Mouse (Mus musculus) heart, embryonic 11.5 days (tissue): ENCODE measurements at regions not wholly inside any gene's neighbourhood (a gene's known extent, or its start where the extent isn't known, plus 50 kb on each side); places are given as distances from the start of the nearest gene placed in this dataset.

Experiments used
- ATAC-seq: fragments of 200-750 bp; cut with Nextera tagmentation; replicated peaks from 2 replicates; pipeline ENCODE4 v1.8.0; 2017; ENCODE audit warnings: moderate library complexity; ENCODE audit not compliant: insufficient number of reproducible peaks, low FRiP score, low TSS enrichment
- H3K27ac ChIP-seq: fragments of 300-500 bp; sonication (generic); 2 replicates; pipeline ENCODE4 v1.5.1; 2014; ENCODE audit warnings: mild to moderate bottlenecking, low read depth, low read length
- H3K27me3 ChIP-seq: fragments of 300-500 bp; sonication (generic); 2 replicates; pipeline ENCODE4 v1.6.1; 2014; ENCODE audit warnings: mild to moderate bottlenecking, low read length, mixed read lengths; ENCODE audit not compliant: control insufficient read depth, insufficient read depth
- H3K36me3 ChIP-seq: fragments of 300-500 bp; sonication (generic); 2 replicates; pipeline ENCODE4 v1.6.1; 2014; ENCODE audit warnings: mild to moderate bottlenecking, low read length, moderate library complexity, mixed read lengths; ENCODE audit not compliant: control insufficient read depth, insufficient read depth
- H3K4me1 ChIP-seq: fragments of 300-500 bp; sonication (generic); 2 replicates; pipeline ENCODE4 v1.6.1; 2014; ENCODE audit warnings: low read length; ENCODE audit not compliant: control insufficient read depth, insufficient read depth
- H3K4me2 ChIP-seq: fragments of 300-500 bp; sonication (generic); 2 replicates; pipeline ENCODE4 v1.6.1; 2014; ENCODE audit warnings: mild to moderate bottlenecking, moderate library complexity
- H3K4me3 ChIP-seq: fragments of 300-500 bp; sonication (generic); 2 replicates; pipeline ENCODE4 v1.5.1; 2014; ENCODE audit warnings: low read depth, low read length
- H3K9ac ChIP-seq: fragments of 300-500 bp; sonication (generic); 2 replicates; pipeline ENCODE4 v1.6.1; 2014; ENCODE audit warnings: mild to moderate bottlenecking, low read depth, low read length, moderate library complexity
- H3K9me3 ChIP-seq: fragments of 300-500 bp; sonication (generic); replicated peaks from 2 replicates; pipeline ENCODE4 v1.6.1; 2016; ENCODE audit warnings: low read length; ENCODE audit not compliant: control insufficient read depth
- WGBS: fragments of 180-500 bp; shearing (Covaris S2); extraction: QIAGEN DNeasy Blood & Tissue Kit; methylation state at CpG from one replicate; pipeline ENCODE4 v1.1.7; 2014; ENCODE audit not compliant: insufficient replicate concordance; 5-methylcytosine and 5-hydroxymethylcytosine counted together

DNA sequence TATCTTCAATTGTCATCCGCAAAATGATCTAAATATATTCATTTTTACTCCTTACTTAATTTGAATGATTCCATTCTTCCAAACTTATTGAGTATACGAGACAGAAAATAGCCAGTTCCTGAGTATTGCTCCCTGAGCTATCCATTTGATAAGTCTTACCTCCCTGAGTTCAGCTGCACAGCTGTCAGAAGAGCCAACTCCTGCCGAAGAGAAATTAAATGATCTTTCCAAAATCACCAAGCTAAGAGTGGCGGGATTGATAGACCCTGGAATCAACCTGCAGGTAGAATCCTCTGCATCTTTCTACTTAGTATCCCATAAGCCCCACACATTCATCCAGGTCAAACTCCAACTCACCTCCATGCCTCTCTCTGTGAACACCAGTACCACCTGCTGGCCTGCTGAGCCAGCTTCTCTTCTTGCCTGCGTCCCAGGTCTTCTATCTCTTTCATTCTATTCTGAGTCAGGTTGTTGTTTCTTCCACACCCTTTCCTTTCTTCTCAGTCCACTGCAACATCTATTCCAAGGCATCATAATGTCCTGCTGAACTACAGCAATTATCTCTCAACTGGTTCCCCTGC, 124.2 kb downstream of the Cpeb2 start:
- no peaks in the 10 kb centered on the region for H3K9me3 ChIP-seq
- no peaks in the 10 kb centered on the region for H3K36me3 ChIP-seq
- no peaks in the 10 kb centered on the region for H3K27me3 ChIP-seq
- ATAC-seq, result no peak
- WGBS, result 76% methylated on average over 5 of the region's 5 CpGs
- no peak overlapping the region for H3K27ac ChIP-seq
- H3K4me1 ChIP-seq, result peaks cover 16% of the 10 kb centered on the region
- H3K9ac ChIP-seq, result no peak overlapping the region
- no peak overlapping the region for H3K4me3 ChIP-seq
- H3K4me2 ChIP-seq, result no peak overlapping the region

GRCm38 (mm10) chr5:43357901-43358300, 124.9 kb downstream of the Cpeb2 start:
- Histone ChIP-seq H3K27me3 (no peaks in the 10 kb centered on the region), H3K4me2 (no peak overlapping the region), H3K36me3 (no peaks in the 10 kb centered on the region), H3K9ac (no peak overlapping the region), H3K4me3 (no peak overlapping the region), H3K4me1 (peaks cover 16% of the 10 kb centered on the region), H3K9me3 (no peaks in the 10 kb centered on the region), H3K27ac (no peak overlapping the region)
- ATAC-seq, result no peak
- WGBS, result 81% methylated on average over 5 of the region's 5 CpGs

- H3K27ac ChIP-seq, result no peak overlapping the region
- no peak overlapping the region for H3K4me2 ChIP-seq
- H3K36me3 ChIP-seq, result no peaks in the 10 kb centered on the region
- peaks cover 16% of the 10 kb centered on the region for H3K4me1 ChIP-seq
- 63% methylated on average over 7 of the region's 7 CpGs for WGBS
- H3K9me3 ChIP-seq, result no peaks in the 10 kb centered on the region
- H3K4me3 ChIP-seq, result no peak overlapping the region
- H3K9ac ChIP-seq, result no peak overlapping the region
- H3K27me3 ChIP-seq, result no peaks in the 10 kb centered on the region
- ATAC-seq, result no peak
These were observed 126.2 kb downstream of the Cpeb2 start for GRCm38 (mm10) chr5:43358928-43359765.

GRCm38 (mm10) chr5:43360298-43360697, 127.3 kb downstream of the Cpeb2 start:
- no peak overlapping the region for H3K27ac ChIP-seq
- H3K9me3 ChIP-seq, result no peaks in the 10 kb centered on the region
- WGBS, result 40% methylated on average over 3 of the region's 3 CpGs
- H3K4me1 ChIP-seq, result peaks cover 9% of the 10 kb centered on the region; the same call in 1 of the 2 replicates
- H3K36me3 ChIP-seq, result no peaks in the 10 kb centered on the region
- ATAC-seq, result no peak
- H3K9ac ChIP-seq, result no peak overlapping the region
- H3K4me3 ChIP-seq, result no peak overlapping the region
- no peaks in the 10 kb centered on the region for H3K27me3 ChIP-seq
- no peak overlapping the region for H3K4me2 ChIP-seq

GRCm38 (mm10) chr5:43361026-43361425, 128.1 kb downstream of the Cpeb2 start:
- no peak for ATAC-seq
- Histone ChIP-seq H3K4me3 (no peak overlapping the region), H3K4me2 (no peak overlapping the region), H3K9me3 (no peaks in the 10 kb centered on the region), H3K27me3 (no peaks in the 10 kb centered on the region), H3K4me1 (peaks cover 3% of the 10 kb centered on the region; the same call in 1 of the 2 replicates), H3K36me3 (no peaks in the 10 kb centered on the region), H3K27ac (no peak overlapping the region), H3K9ac (no peak overlapping the region)
- 81% methylated on average over 1 of the region's 1 CpGs for WGBS

DNA sequence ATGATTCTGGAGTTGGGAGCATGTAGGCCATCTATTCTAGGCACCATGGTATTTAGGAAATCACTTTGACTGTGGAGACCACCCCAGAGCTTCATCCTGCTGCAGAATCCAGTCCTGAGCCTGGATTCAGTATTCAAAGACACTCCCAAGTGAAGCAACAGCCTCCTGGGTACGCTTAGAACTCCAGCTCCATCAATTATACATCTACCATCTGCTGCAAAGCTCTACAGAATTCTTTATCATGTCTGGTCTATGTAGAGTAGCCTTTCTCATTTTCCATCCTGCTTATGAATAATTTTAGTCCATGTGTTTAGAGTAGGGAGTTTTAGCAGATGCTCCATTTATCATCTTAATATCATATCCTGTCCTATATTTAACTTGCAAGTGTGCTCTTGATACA, 139.4 kb downstream of the Cpeb2 start:
- H3K9ac ChIP-seq, result no peak overlapping the region
- no peaks in the 10 kb centered on the region for H3K4me1 ChIP-seq
- no peaks in the 10 kb centered on the region for H3K9me3 ChIP-seq
- no peaks in the 10 kb centered on the region for H3K36me3 ChIP-seq
- no peak for ATAC-seq
- H3K4me3 ChIP-seq, result no peak overlapping the region
- WGBS, result 76% methylated on average over 1 of the region's 1 CpGs
- H3K27me3 ChIP-seq, result no peaks in the 10 kb centered on the region
- H3K27ac ChIP-seq, result no peak overlapping the region
- no peak overlapping the region for H3K4me2 ChIP-seq

DNA sequence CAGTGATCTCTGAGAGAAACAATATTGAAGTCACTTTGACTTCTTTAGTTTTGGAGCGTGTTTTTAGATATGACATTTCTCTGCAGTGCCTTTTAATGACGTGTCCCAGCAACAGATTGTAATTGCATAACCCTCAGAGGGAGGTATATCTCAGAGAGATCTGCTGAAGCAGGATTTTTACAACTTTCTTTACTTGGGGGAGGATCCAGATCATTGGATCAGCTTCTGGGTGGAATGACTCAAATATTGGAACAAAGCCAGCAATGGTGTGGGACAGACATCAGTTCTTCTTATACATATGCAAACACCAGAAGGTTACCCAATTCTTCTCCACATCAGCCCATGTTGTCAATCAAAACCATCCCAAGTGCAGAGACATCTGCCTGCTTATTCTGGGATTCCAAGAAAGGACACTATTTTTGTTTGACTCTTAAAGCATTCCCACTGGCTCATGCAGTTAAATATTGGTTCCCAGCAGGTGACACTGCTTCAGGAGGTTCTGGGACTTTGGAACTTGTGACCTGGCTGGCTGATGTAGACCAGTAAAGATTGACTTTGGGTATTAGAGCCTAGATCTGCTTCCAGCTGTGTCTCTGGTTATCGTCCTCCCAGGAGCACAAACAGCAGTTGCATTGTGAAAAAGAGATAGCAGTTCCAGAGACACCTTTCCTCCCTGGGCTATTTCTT, 130.5 kb upstream of the C1qtnf7 start:
- Histone ChIP-seq H3K4me3 (no peak overlapping the region), H3K36me3 (no peaks in the 10 kb centered on the region), H3K27me3 (no peaks in the 10 kb centered on the region), H3K9ac (no peak overlapping the region), H3K4me2 (no peak overlapping the region), H3K27ac (no peak overlapping the region), H3K9me3 (no peaks in the 10 kb centered on the region), H3K4me1 (no peaks in the 10 kb centered on the region)
- no peak for ATAC-seq
- 69% methylated on average over 3 of the region's 3 CpGs for WGBS

DNA sequence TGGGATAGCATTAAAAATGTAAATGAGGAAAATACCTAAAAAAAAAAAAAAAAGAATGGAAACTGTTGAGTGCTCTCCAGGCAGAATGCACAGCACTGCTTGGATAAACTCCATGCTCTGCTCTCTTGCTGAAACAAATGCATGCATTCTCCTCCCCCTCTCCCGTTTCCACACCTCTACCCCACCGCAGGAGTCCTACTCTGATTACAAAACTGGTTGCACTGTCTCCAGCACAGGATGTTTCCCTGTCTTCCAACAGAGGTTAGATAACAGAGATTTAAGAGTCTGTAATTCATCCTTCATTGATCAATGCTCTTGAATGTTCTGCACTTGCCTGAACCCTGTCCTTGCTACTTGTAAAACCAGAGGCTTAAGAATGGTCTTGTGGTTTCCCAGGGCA, 124.3 kb upstream of the C1qtnf7 start:
- H3K27me3 ChIP-seq, result no peaks in the 10 kb centered on the region
- no peak for ATAC-seq
- no peak overlapping the region for H3K4me3 ChIP-seq
- no peak overlapping the region for H3K9ac ChIP-seq
- no peaks in the 10 kb centered on the region for H3K9me3 ChIP-seq
- H3K4me1 ChIP-seq, result no peaks in the 10 kb centered on the region
- H3K27ac ChIP-seq, result no peak overlapping the region
- 10% methylated on average over 2 of the region's 2 CpGs for WGBS
- no peaks in the 10 kb centered on the region for H3K36me3 ChIP-seq
- no peak overlapping the region for H3K4me2 ChIP-seq
